Mouse (Mus musculus): Measurements from ENCODE around the gene Ptafr. TPM values are rescaled to one million over a fixed set of nuclear protein-coding genes. Genes with fewer than 3 reads are reported as not detected.

Gene Ptafr
- total and polyA plus RNA-seq, 3 experiments, result 0.31 to 1.1 TPM; not detected in 1

GRCm38 (mm10) chr4:132624034-132624657, 60.3 kb downstream of the Ptafr start:
- Histone ChIP-seq H3K79me2 (replicated peaks; ENCODE audit: control insufficient read depth, extremely low read depth, insufficient read depth, poor library complexity, severe bottlenecking) (no peaks in the 10 kb centered on the region), H3K36me3 (replicated peaks in 1 of 2; ENCODE audit: control insufficient read depth in 1 of 2, insufficient read depth in 1 of 2, low read length in 1 of 2) (peaks cover 0 to 11% of the 10 kb centered on the region in 2 experiments), H3K27ac (ENCODE audit: insufficient read depth, low read depth) (no peak overlapping the region), H3K4me1 (ENCODE audit: control insufficient read depth in 1 of 2, insufficient read depth in 2 of 2) (peaks cover 0 to 6% of the 10 kb centered on the region in 2 experiments; a peak in 2 of 4 replicates), H3K27me3 (replicated peaks) (no peaks in the 10 kb centered on the region), H3K4me2 (ENCODE audit: insufficient read depth, low read depth, poor library complexity, severe bottlenecking) (no peak overlapping the region), H3K9me3 (replicated peaks; ENCODE audit: low read length) (peaks cover 6% of the 10 kb centered on the region), H3K9ac (ENCODE audit: insufficient read depth, low read depth) (no peak overlapping the region), H3K4me3 (replicated peaks in 1 of 3; ENCODE audit: low read depth in 2 of 3, low read length in 2 of 3, poor library complexity in 1 of 3) (no peak overlapping the region)
- TF ChIP-seq MAFK (IDR thresholded peaks at IDR 0.05; ENCODE audit: insufficient replicate concordance, low read length), result peak; percentile 42; the same call in 1 of the 2 replicates
- TF ChIP-seq JUN (IDR thresholded peaks at IDR 0.05; ENCODE audit: insufficient read depth, low read depth, low read length), result no peak
- no peak for DNase-seq (ENCODE audit: extremely low read depth)
- dilution Hi-C loops (cut with MboI; ENCODE audit: extremely low pct_ligation_motif_present, extremely low pct_unique_long_range_greater_than_20kb, low sequenced_read_pairs), result no loop called here
- in situ Hi-C loops (cut with MboI; ENCODE audit: low pct_ligation_motif_present, low pct_unique_long_range_greater_than_20kb, low sequenced_read_pairs), result no loop called here

- H3K4me1 ChIP-seq (ENCODE audit: control insufficient read depth in 1 of 2, insufficient read depth in 2 of 2), result no peaks in the 10 kb centered on the region
- H3K4me3 ChIP-seq (replicated peaks in 1 of 3; ENCODE audit: low read depth in 2 of 3, low read length in 2 of 3, poor library complexity in 1 of 3), result no peak overlapping the region
- H3K4me2 ChIP-seq (ENCODE audit: insufficient read depth, low read depth, poor library complexity, severe bottlenecking), result no peak overlapping the region
- TF ChIP-seq IRF4 (IDR thresholded peaks at IDR 0.05; ENCODE audit: low read depth, low read length), result no peak
- peak; percentile 27 to 47; a peak in 3 of 4 replicates for TF ChIP-seq CTCF (conservative IDR thresholded peaks at IDR 0.05 in 1 of 2, IDR thresholded peaks at IDR 0.05 in 1 of 2; ENCODE audit: low read depth in 2 of 2, low read length in 2 of 2)
- peak; percentile 11; the same call in 1 of the 2 replicates for TF ChIP-seq SMC3 (IDR thresholded peaks at IDR 0.05; ENCODE audit: low read depth, low read length)
- TF ChIP-seq ZC3H11A (IDR thresholded peaks at IDR 0.05; ENCODE audit: low read depth, low read length), result no peak
- H3K9me3 ChIP-seq (replicated peaks; ENCODE audit: low read length), result no peaks in the 10 kb centered on the region
- H3K27ac ChIP-seq (ENCODE audit: insufficient read depth, low read depth), result no peak overlapping the region
- in situ Hi-C loops (cut with MboI; ENCODE audit: low pct_ligation_motif_present, low pct_unique_long_range_greater_than_20kb, low sequenced_read_pairs), result no loop called here
- dilution Hi-C loops (cut with MboI; ENCODE audit: extremely low pct_ligation_motif_present, extremely low pct_unique_long_range_greater_than_20kb, low sequenced_read_pairs), result no loop called here
- H3K79me2 ChIP-seq (replicated peaks; ENCODE audit: control insufficient read depth, extremely low read depth, insufficient read depth, poor library complexity, severe bottlenecking), result no peaks in the 10 kb centered on the region
- H3K9ac ChIP-seq (ENCODE audit: insufficient read depth, low read depth), result no peak overlapping the region
- DNase-seq (ENCODE audit: extremely low read depth), result no peak
- peaks cover 0 to 22% of the 10 kb centered on the region in 2 experiments for H3K36me3 ChIP-seq (replicated peaks in 1 of 2; ENCODE audit: control insufficient read depth in 1 of 2, insufficient read depth in 1 of 2, low read length in 1 of 2)
- no peaks in the 10 kb centered on the region for H3K27me3 ChIP-seq (replicated peaks)
Observed at GRCm38 (mm10) chr4:132628830-132629229, 65.0 kb downstream of the Ptafr start.

Other genes starting within 250 kb of the Ptafr start
- gene Trnau1ap, start 234.5 kb upstream of the Ptafr start, total RNA-seq (2012; rRNA removed), result 71.5 and 86.5 TPM in 2 replicates
- gene Trnau1ap, start 234.5 kb upstream of the Ptafr start, total RNA-seq (2014; rRNA removed), result 70.6 and 80.5 TPM in 2 replicates
- 60.7 and 64.4 TPM in 2 replicates for gene Trnau1ap, start 234.5 kb upstream of the Ptafr start, polyA plus RNA-seq (2012; ENCODE audit: insufficient read length, low read depth)
- gene Rcc1, start 210.5 kb upstream of the Ptafr start, total RNA-seq (2012; rRNA removed), result 93.6 and 126 TPM in 2 replicates
- 148 and 150 TPM in 2 replicates for gene Rcc1, start 210.5 kb upstream of the Ptafr start, total RNA-seq (2014; rRNA removed)
- 149 and 170 TPM in 2 replicates for gene Rcc1, start 210.5 kb upstream of the Ptafr start, polyA plus RNA-seq (2012; ENCODE audit: insufficient read length, low read depth)
- gene Phactr4, start 141.6 kb upstream of the Ptafr start, total RNA-seq (2012; rRNA removed), result 1.0 and 1.4 TPM in 2 replicates
- gene Phactr4, start 141.6 kb upstream of the Ptafr start, total RNA-seq (2014; rRNA removed), result 0.72 and 0.95 TPM in 2 replicates
- 9.6 and 9.9 TPM in 2 replicates for gene Phactr4, start 141.6 kb upstream of the Ptafr start, polyA plus RNA-seq (2012; ENCODE audit: insufficient read length, low read depth)
- gene Med18, start 100.1 kb upstream of the Ptafr start, total RNA-seq (2012; rRNA removed), result 17.6 and 20.9 TPM in 2 replicates
- gene Med18, start 100.1 kb upstream of the Ptafr start, total RNA-seq (2014; rRNA removed), result 13.9 and 15.5 TPM in 2 replicates
- 12.7 TPM in 2 replicates for gene Med18, start 100.1 kb upstream of the Ptafr start, polyA plus RNA-seq (2012; ENCODE audit: insufficient read length, low read depth)
- 44.3 and 68.1 TPM in 2 replicates for gene Sesn2, start 53.6 kb upstream of the Ptafr start, total RNA-seq (2012; rRNA removed)
- 35.4 and 35.6 TPM in 2 replicates for gene Sesn2, start 53.6 kb upstream of the Ptafr start, total RNA-seq (2014; rRNA removed)
- 31.5 and 40.1 TPM in 2 replicates for gene Sesn2, start 53.6 kb upstream of the Ptafr start, polyA plus RNA-seq (2012; ENCODE audit: insufficient read length, low read depth)
- 263 and 292 TPM in 2 replicates for gene Atpif1, start 30.4 kb upstream of the Ptafr start, total RNA-seq (2012; rRNA removed)
- gene Atpif1, start 30.4 kb upstream of the Ptafr start, total RNA-seq (2014; rRNA removed), result 342 and 353 TPM in 2 replicates
- gene Atpif1, start 30.4 kb upstream of the Ptafr start, polyA plus RNA-seq (2012; ENCODE audit: insufficient read length, low read depth), result 397 TPM in 2 replicates
- 117 and 129 TPM in 2 replicates for gene Dnajc8, start 28.5 kb upstream of the Ptafr start, total RNA-seq (2012; rRNA removed)
- 187 and 189 TPM in 2 replicates for gene Dnajc8, start 28.5 kb upstream of the Ptafr start, total RNA-seq (2014; rRNA removed)
- gene Dnajc8, start 28.5 kb upstream of the Ptafr start, polyA plus RNA-seq (2012; ENCODE audit: insufficient read length, low read depth), result 319 and 325 TPM in 2 replicates
- gene Eya3, start 74.9 kb downstream of the Ptafr start, total RNA-seq (2012; rRNA removed), result 24.4 and 28.6 TPM in 2 replicates
- 27.4 and 31.0 TPM in 2 replicates for gene Eya3, start 74.9 kb downstream of the Ptafr start, total RNA-seq (2014; rRNA removed)
- 50.0 and 54.8 TPM in 2 replicates for gene Eya3, start 74.9 kb downstream of the Ptafr start, polyA plus RNA-seq (2012; ENCODE audit: insufficient read length, low read depth)
- 6.2 and 8.6 TPM in 2 replicates for gene Xkr8, start 168.5 kb downstream of the Ptafr start, total RNA-seq (2012; rRNA removed)
- 3.7 and 3.8 TPM in 2 replicates for gene Xkr8, start 168.5 kb downstream of the Ptafr start, total RNA-seq (2014; rRNA removed)
- gene Xkr8, start 168.5 kb downstream of the Ptafr start, polyA plus RNA-seq (2012; ENCODE audit: insufficient read length, low read depth), result 4.9 and 5.5 TPM in 2 replicates
- 20.9 and 24.0 TPM in 2 replicates for gene Smpdl3b, start 193.2 kb downstream of the Ptafr start, total RNA-seq (2012; rRNA removed)
- gene Smpdl3b, start 193.2 kb downstream of the Ptafr start, total RNA-seq (2014; rRNA removed), result 3.6 and 4.6 TPM in 2 replicates
- gene Smpdl3b, start 193.2 kb downstream of the Ptafr start, polyA plus RNA-seq (2012; ENCODE audit: insufficient read length, low read depth), result 2.9 TPM in 2 replicates
- gene Rpa2, start 204.3 kb downstream of the Ptafr start, total RNA-seq (2012; rRNA removed), result 80.2 and 108 TPM in 2 replicates
- gene Rpa2, start 204.3 kb downstream of the Ptafr start, total RNA-seq (2014; rRNA removed), result 142 and 157 TPM in 2 replicates
- gene Rpa2, start 204.3 kb downstream of the Ptafr start, polyA plus RNA-seq (2012; ENCODE audit: insufficient read length, low read depth), result 97.9 and 103 TPM in 2 replicates
- 14.2 and 17.1 TPM in 2 replicates for gene Themis2, start 232.3 kb downstream of the Ptafr start, total RNA-seq (2012; rRNA removed)
- gene Themis2, start 232.3 kb downstream of the Ptafr start, total RNA-seq (2014; rRNA removed), result 9.3 and 10.2 TPM in 2 replicates
- gene Themis2, start 232.3 kb downstream of the Ptafr start, polyA plus RNA-seq (2012; ENCODE audit: insufficient read length, low read depth), result 30.7 and 35.7 TPM in 2 replicates

Measured in CH12.LX (cell line).